Mouse (Mus musculus) NIH3T3 (cell line): ENCODE results near the gene Aldh5a1.

ENCODE experiments used
- DNase-seq: peaks from one replicate; pipeline ENCODE4 v3.0.0-alpha.2; 2012; ENCODE audit warnings: low read depth

Gene Aldh5a1

DNA sequence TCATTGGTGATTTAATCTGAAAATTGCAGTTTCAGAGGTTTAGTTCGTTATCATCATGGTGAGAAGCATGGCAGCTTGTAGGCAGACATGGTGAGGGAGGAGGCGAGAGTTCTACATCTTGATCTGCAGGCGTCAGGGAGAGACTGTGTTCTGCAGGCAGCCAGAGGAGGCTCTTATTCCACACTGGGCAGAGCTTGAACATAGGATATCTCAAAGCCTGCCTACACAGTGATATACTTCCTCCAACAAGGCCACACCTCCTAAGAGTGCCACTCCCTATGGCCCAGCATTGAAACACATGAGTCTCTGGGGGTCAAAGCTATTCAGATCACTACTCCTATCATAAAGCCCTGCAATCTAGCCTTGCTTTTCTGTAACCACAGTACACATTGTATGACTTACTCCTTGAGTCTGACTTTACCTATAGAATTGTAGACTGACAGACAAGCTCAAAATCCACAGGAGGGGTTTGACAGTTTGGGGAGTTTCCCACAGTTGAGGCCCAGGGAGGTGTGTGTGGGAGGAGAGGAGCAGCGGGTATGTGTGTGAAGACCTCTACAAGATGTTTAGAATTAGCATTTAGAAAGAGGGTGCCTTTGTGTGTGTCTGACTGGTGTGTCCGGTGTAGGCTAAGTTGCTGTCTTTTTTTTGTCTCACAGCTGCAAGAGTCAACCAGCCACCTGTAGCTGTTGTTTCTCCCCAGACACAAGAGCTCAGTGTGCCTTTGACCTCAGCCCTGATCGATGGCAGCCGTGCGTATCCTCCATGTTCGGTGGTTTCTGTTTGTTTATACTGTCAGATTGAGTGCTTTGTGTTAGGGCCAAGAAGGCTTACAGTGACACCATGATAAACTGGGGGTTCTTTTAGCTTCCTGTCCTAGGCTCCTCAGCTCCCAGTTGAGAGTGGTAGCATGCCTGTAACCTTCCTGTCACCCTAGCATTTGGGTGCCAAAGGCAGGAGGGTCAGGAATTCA, 70.7 kb downstream of the Aldh5a1 start:
- no peak for DNase-seq

DNA sequence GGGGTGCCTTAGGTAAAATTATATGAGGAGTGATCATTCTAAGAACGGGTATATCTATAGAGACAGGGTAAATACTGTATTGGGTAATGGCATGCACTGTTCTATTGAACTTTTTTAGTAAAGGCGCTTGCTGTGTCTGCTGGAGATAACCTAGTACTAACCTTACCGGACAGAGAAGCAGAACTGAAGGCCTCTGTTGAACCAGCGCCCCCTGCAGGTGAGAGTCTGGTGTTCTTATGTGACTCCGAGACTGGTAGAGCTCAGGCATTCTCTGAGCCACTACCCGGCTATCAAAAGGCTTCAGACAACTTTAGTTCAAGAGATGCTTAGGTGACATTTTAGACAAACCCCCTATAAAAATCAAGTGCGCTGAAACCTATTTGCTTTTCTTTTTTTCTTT, 74.9 kb downstream of the Aldh5a1 start:
- peak; percentile 53 for DNase-seq

DNA sequence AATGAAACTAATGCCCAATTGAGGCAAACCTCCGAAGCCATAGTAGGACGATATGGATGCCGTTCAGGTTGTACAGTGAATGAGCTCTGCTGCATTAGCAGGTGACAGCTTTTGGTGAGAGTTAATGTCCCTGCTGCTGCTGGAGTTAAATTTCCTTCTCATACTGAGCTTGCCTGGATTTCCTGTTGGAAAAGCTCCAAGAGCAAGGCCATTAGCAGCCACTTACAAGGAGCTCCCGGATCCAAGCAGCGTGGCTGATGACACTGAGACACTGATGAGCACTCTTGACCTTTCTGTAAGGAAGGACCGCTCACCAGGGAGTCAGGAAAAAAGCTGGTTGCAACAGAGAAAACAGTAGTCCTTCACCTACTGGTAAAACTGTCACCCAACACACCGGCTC, 75.4 kb downstream of the Aldh5a1 start:
- no peak for DNase-seq

DNA sequence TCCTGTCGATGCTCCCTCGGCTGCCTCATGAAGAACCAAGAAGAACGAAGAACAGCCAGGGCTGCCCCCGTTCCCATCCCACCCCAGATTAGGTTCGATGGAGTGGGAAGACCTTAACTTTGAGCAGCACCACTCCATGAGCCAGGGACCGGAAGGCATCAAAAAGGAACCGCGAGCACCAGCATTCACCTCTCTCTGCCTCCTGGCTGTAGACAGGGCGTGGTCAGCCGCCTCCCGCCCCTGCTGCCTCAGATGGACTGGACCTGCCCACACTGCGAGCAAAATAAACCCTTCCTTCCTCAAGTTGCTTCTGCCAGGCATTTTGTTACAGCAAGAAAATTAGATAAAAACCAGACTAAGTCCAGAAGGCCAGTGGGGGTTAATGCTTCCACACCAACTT, 76.4 kb downstream of the Aldh5a1 start:
- DNase-seq, result no peak

DNA sequence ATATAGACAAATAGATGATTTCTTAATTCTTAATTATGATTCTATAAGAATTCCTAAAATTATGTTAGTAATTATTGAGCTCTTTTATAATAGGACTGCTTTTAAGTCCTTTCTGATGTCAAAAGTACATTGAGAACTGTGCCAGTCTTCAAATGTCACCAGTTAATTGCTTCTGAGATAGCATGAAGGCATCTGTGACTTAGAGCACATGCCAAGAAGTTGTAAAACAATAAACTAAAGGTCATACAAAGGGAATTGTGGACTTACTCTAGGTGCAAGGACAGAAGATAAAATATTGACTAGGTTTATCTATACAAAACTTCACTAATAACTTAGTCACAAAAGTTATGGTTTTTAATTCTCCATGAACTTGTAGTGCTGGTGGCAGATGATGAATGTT, 78.3 kb downstream of the Aldh5a1 start:
- DNase-seq, result no peak
